Mouse (Mus musculus) skeletal muscle tissue, adult 2 months (tissue): ENCODE results near the gene Aqp9.

Experiments used
- DNase-seq: peaks from one replicate; pipeline ENCODE4 v3.0.0-alpha.2; 2012; ENCODE audit warnings: low read depth, low spot score

The Aqp9 gene

GRCm38 (mm10) chr9:71167473-71168215, 838 bp downstream of the Aqp9 start:
- DNase-seq: no peak

GRCm38 (mm10) chr9:71166871-71167465, 1.5 kb downstream of the Aqp9 start:
- peak; percentile 41 for DNase-seq

- DNase-seq: no peak
Observed at GRCm38 (mm10) chr9:71166019-71166705, 2.3 kb downstream of the Aqp9 start.

- DNase-seq: no peak
Observed at GRCm38 (mm10) chr9:71165510-71165909, 3.0 kb downstream of the Aqp9 start.

GRCm38 (mm10) chr9:71165061-71165460, 3.4 kb downstream of the Aqp9 start:
- DNase-seq: no peak

- no peak for DNase-seq
Observed at GRCm38 (mm10) chr9:71164353-71164752, 4.1 kb downstream of the Aqp9 start.

- no peak for DNase-seq
Observed at GRCm38 (mm10) chr9:71162858-71163740, 5.4 kb downstream of the Aqp9 start.

GRCm38 (mm10) chr9:71162131-71162857, 6.2 kb downstream of the Aqp9 start:
- DNase-seq: no peak

- no peak for DNase-seq
Observed at GRCm38 (mm10) chr9:71160849-71161711, 7.4 kb downstream of the Aqp9 start.

- DNase-seq: no peak
Observed at GRCm38 (mm10) chr9:71159686-71160085, 8.8 kb downstream of the Aqp9 start.

GRCm38 (mm10) chr9:71159060-71159626, 9.3 kb downstream of the Aqp9 start:
- no peak for DNase-seq

- DNase-seq: no peak
Observed at GRCm38 (mm10) chr9:71157921-71158646, 10.4 kb downstream of the Aqp9 start.

- no peak for DNase-seq
Observed at GRCm38 (mm10) chr9:71156447-71157035, 11.9 kb downstream of the Aqp9 start.

- DNase-seq: no peak
Observed at GRCm38 (mm10) chr9:71155399-71156005, 13.0 kb downstream of the Aqp9 start.

- DNase-seq: no peak
Observed at GRCm38 (mm10) chr9:71151386-71151785, 17.1 kb downstream of the Aqp9 start.

- DNase-seq: no peak
Observed at GRCm38 (mm10) chr9:71150175-71150574, 18.3 kb downstream of the Aqp9 start.

- DNase-seq: no peak
Observed at GRCm38 (mm10) chr9:71148890-71149289, 19.6 kb downstream of the Aqp9 start.

GRCm38 (mm10) chr9:71146210-71146609, 22.3 kb downstream of the Aqp9 start:
- no peak for DNase-seq
